Mouse (Mus musculus) neural tube, embryonic 11.5 days (tissue): ENCODE data around the gene Fbxw4. TPM values are rescaled to one million over a fixed set of nuclear protein-coding genes. Genes with fewer than 3 reads are reported as not detected.

Experiments used
- ATAC-seq: fragments of 200-750 bp; cut with Nextera tagmentation; 2 replicates; pipeline ENCODE4 v1.8.0; 2017; ENCODE audit warnings: moderate number of reproducible peaks, mild to moderate bottlenecking, moderate TSS enrichment, moderate library complexity; ENCODE audit not compliant: insufficient read depth, low FRiP score, low TSS enrichment
- DNase-seq: peaks from one replicate; pipeline ENCODE4 v3.0.0-alpha.2; 2015; ENCODE audit warnings: low spot score
- H3K27ac ChIP-seq: fragments of 300-500 bp; sonication (generic); 2 replicates; pipeline ENCODE4 v1.5.1; 2014; ENCODE audit warnings: low read depth, mild to moderate bottlenecking, low read length
- H3K27me3 ChIP-seq: fragments of 300-500 bp; sonication (generic); 2 replicates; pipeline ENCODE4 v1.6.1; 2014; ENCODE audit warnings: mild to moderate bottlenecking, low read length, mixed read lengths; ENCODE audit not compliant: control insufficient read depth, insufficient read depth
- H3K36me3 ChIP-seq: fragments of 300-500 bp; sonication (generic); 2 replicates; pipeline ENCODE4 v1.6.1; 2014; ENCODE audit warnings: mild to moderate bottlenecking, low read length, moderate library complexity, mixed read lengths; ENCODE audit not compliant: control insufficient read depth, insufficient read depth
- H3K4me1 ChIP-seq: fragments of 300-500 bp; sonication (generic); 2 replicates; pipeline ENCODE4 v1.6.1; 2014; ENCODE audit warnings: low read length, mixed read lengths; ENCODE audit not compliant: control insufficient read depth, insufficient read depth
- H3K4me2 ChIP-seq: fragments of 300-500 bp; sonication (generic); 2 replicates; pipeline ENCODE4 v1.6.1; 2014; ENCODE audit warnings: low read depth, mild to moderate bottlenecking, moderate library complexity
- H3K4me3 ChIP-seq: fragments of 300-500 bp; sonication (generic); 2 replicates; pipeline ENCODE4 v1.5.1; 2014; ENCODE audit warnings: low read depth, low read length
- H3K9ac ChIP-seq: fragments of 300-500 bp; sonication (generic); 2 replicates; pipeline ENCODE4 v1.6.1; 2014; ENCODE audit warnings: mild to moderate bottlenecking, low read length
- H3K9me3 ChIP-seq: fragments of 300-500 bp; sonication (generic); 2 replicates; pipeline ENCODE4 v1.6.1; 2016; ENCODE audit warnings: low read length; ENCODE audit not compliant: control insufficient read depth
- WGBS: fragments of 180-500 bp; shearing (Covaris S2); extraction: QIAGEN DNeasy Blood & Tissue Kit; methylation state at CpG from one replicate; pipeline ENCODE4 v1.1.7; 2014; 5-methylcytosine and 5-hydroxymethylcytosine counted together
- polyA plus RNA-seq: library from polyadenylated mRNA; unstranded; fragments of >200 nt; fragmentation: Nextera tagmentation; extraction: Ambion mirVana; gene quantifications from 2 replicates; pipeline ENCODE4 v1.2.1, GENCODE M21; 2014

The Fbxw4 gene
- polyA plus RNA-seq, 1 experiment from 2014 or later = 4.4 TPM

DNA sequence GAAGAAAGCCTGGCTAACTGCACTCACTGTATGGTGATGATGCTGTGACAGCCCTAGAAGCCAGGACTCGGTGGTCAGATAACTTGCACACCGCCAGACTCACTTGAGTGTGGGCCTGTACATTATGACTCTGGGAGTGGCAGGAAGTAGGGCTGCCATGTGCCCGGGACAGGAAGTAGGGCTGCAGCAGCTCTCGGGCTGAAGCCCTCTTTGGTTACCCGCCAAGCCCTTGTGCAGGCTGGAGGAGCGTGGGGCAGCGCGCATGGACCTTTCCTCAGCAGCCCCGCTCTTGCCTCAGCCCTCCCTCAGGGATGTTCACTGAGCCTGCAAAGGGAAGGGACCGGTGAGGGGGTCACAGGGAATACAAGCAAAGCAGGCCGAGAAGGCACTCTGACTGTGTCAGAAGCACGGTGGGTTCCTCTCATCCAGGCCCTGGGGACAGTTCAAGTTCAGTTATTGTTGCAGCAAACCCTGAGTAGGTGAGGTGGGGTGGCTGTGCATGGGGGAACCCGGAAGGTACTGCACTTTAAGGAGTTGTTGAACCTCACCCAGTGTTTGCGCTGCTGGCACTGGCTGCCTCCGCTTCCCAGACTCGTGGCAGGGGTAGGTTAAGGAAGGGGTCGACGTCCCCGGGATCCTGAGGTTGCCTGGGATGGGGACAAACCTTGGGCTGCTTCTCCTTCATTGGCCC lies 85.0 kb downstream of the Fbxw4 start:
- WGBS = 62% methylated on average over 19 of the region's 19 CpGs
- Histone ChIP-seq H3K27ac (no peak overlapping the region), H3K27me3 (no peaks in the 10 kb centered on the region), H3K4me3 (no peak overlapping the region), H3K9ac (no peak overlapping the region), H3K4me2 (no peak overlapping the region), H3K4me1 (peaks cover 5% of the 10 kb centered on the region), H3K36me3 (peaks cover 2% of the 10 kb centered on the region; the same call in 1 of the 2 replicates), H3K9me3 (no peaks in the 10 kb centered on the region)
- DNase-seq (no peak), ATAC-seq (no peak)

DNA sequence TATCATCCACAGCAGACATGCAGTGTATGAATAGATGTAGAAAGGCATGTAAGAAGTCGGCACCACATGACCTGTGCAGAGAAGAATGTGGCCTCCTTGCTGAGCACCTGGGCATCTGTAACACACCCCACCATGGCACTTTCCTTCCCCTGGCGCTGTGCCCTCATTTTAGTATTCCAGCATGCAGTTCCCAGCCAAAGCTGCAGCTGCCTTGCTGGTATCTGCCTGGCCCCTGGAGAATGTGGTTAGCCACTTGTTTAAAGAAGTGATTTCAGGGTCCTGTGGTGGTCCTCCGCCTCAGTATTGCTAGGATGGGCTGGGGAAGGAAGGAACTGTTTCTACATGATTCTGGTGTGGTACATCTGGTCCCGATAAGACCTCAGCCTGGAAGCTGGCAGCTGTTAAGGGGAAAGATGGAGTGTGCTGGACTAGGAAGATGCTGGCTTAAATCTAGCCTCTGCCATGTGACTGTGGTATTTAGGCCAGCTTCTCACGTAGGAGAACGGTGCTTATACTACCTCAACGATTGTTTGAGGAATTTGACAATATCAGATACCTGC lies 85.7 kb downstream of the Fbxw4 start:
- WGBS = 79% methylated on average over 7 of the region's 7 CpGs
- Histone ChIP-seq H3K27ac (no peak overlapping the region), H3K4me1 (peaks cover 5% of the 10 kb centered on the region; the same call in 1 of the 2 replicates), H3K9me3 (no peaks in the 10 kb centered on the region), H3K4me2 (no peak overlapping the region), H3K36me3 (peaks cover 2% of the 10 kb centered on the region; the same call in 1 of the 2 replicates), H3K27me3 (no peaks in the 10 kb centered on the region), H3K9ac (no peak overlapping the region), H3K4me3 (no peak overlapping the region)
- ATAC-seq (no peak), DNase-seq (no peak)

- peaks cover 2% of the 10 kb centered on the region; the same call in 1 of the 2 replicates for H3K36me3 ChIP-seq
- H3K9me3 ChIP-seq = no peaks in the 10 kb centered on the region
- no peak overlapping the region for H3K4me3 ChIP-seq
- no peak overlapping the region for H3K4me2 ChIP-seq
- no peak for ATAC-seq
- 32% methylated on average over 6 of the region's 6 CpGs for WGBS
- peaks cover 5% of the 10 kb centered on the region; the same call in 1 of the 2 replicates for H3K4me1 ChIP-seq
- H3K9ac ChIP-seq = no peak overlapping the region
- DNase-seq = peak; percentile 73
- no peaks in the 10 kb centered on the region for H3K27me3 ChIP-seq
- H3K27ac ChIP-seq = no peak overlapping the region
Measured at GRCm38 (mm10) chr19:45573861-45574267, 86.2 kb downstream of the Fbxw4 start.

- H3K4me2 ChIP-seq = no peak overlapping the region
- no peak for ATAC-seq
- no peaks in the 10 kb centered on the region for H3K9me3 ChIP-seq
- no peak for DNase-seq
- no peak overlapping the region for H3K27ac ChIP-seq
- no peak overlapping the region for H3K9ac ChIP-seq
- H3K27me3 ChIP-seq = no peaks in the 10 kb centered on the region
- H3K36me3 ChIP-seq = peaks cover 2% of the 10 kb centered on the region; the same call in 1 of the 2 replicates
- H3K4me3 ChIP-seq = no peak overlapping the region
- 82% methylated on average over 6 of the region's 6 CpGs for WGBS
- H3K4me1 ChIP-seq = peaks cover 5% of the 10 kb centered on the region; the same call in 1 of the 2 replicates
Measured at GRCm38 (mm10) chr19:45573033-45573432, 87.1 kb downstream of the Fbxw4 start.

GRCm38 (mm10) chr19:45567367-45567766 lies 92.7 kb downstream of the Fbxw4 start:
- no peaks in the 10 kb centered on the region for H3K9me3 ChIP-seq
- ATAC-seq (no peak), DNase-seq (no peak)
- H3K4me1 ChIP-seq = 0 out of 2 replicates have a peak, but pooled peaks cover 3% of the 10 kb centered on the region
- no peak overlapping the region for H3K4me2 ChIP-seq
- H3K36me3 ChIP-seq = 0 out of 2 replicates have a peak, but pooled peaks cover 2% of the 10 kb centered on the region
- no peak overlapping the region for H3K4me3 ChIP-seq
- no peaks in the 10 kb centered on the region for H3K27me3 ChIP-seq
- no peak overlapping the region for H3K9ac ChIP-seq
- WGBS = 40% methylated on average over 14 of the region's 14 CpGs
- no peak overlapping the region for H3K27ac ChIP-seq

DNA sequence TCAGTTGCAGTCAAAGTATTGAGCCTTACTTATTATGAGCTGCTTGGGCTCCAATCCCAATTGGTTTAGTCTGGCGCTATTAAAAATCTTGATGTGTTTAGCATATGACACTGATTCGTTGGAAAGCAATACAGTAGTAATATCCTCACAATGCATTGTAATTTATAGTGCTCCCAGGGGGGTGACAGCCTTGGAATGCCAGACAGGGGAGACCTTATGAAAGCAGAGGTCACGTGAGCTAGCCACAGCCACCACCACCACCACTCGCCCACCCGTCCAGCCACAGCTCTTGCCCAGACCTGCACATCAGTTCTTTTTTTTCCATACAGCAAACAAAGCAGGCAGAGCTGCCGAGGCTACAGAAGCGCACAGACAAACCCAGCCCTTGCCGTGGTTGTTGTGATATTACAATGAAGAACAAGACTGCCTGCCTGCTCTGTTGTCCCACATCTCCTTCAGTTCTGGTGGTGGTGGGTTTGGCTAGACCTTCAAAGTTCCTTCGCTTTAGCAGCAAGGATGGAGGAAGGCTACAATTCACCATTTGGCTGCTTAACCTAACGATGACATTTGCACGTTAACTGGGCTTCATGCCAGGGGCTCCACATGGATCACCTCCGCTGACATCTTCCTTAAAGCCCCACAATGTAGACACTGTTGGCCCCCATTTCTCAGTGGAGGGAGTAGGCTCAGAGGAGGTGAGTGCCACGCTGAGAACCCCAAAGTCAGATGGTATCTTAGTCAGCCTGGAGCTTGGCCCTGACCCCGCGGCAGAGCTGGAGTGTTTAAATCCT lies 94.0 kb downstream of the Fbxw4 start:
- H3K9ac ChIP-seq = no peak overlapping the region
- H3K27ac ChIP-seq = no peak overlapping the region
- H3K9me3 ChIP-seq = no peaks in the 10 kb centered on the region
- no peak overlapping the region for H3K4me3 ChIP-seq
- DNase-seq = no peak
- H3K4me1 ChIP-seq = 0 out of 2 replicates have a peak, but pooled peaks cover 3% of the 10 kb centered on the region
- H3K4me2 ChIP-seq = no peak overlapping the region
- 57% methylated on average over 15 of the region's 15 CpGs for WGBS
- no peak for ATAC-seq
- no peaks in the 10 kb centered on the region for H3K27me3 ChIP-seq
- no peaks in the 10 kb centered on the region for H3K36me3 ChIP-seq

DNA sequence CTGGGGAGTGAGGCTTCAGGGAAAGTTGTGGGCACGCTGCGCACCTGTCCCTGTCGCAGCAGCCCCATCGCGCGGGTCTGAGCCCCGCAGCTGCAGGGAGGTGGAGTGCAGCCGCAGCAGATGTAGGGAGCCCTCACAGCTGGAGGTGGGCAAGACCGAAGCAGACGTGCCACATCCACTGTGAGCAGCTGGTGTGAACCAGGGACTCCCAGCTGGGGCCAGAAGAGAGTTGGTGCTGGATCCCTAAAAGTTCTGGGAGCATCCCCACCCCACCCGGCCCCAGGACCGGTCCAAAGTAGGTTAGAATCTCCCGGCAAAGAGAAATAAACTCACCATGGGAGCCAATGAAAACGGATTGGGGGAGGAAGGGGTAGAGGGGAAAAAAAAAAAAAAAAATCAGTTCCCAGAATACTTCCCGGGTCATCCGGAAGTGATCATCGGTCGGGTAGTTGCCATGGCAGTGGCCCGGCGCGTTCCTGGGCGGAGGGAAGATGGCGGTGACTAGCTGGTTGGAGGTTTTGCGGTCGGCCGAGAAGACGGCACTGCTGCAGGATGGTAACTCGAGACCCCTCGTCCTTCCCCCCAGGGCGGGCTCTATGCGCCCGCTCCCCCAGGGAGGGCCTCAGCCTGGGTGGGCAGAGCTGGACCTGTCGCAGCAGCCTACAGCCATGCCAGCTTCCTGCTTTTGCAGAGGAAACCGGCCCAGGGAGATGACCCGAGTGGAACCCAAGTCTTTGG lies 99.8 kb downstream of the Fbxw4 start, which contains the start of the genes Poll and Gm17018:
TSS of gene Poll (minus strand) at position 379 of the 738 bp plus-strand sequence.
TSS of gene Gm17018 (plus strand) at position 463 of the 738 bp plus-strand sequence.
- H3K27ac ChIP-seq = peak within 1 kb of the TSS; percentile 67; the same call in 1 of the 2 replicates
- peaks cover 4% of the 10 kb centered on the region; the same call in 1 of the 2 replicates for H3K36me3 ChIP-seq
- under 1% methylated on average over 35 of the region's 35 CpGs for WGBS
- H3K9ac ChIP-seq = peak within 1 kb of the TSS; percentile 78
- H3K4me1 ChIP-seq = peaks cover 4% of the 10 kb centered on the region; the same call in 1 of the 2 replicates
- peak; percentile 82 for DNase-seq
- H3K27me3 ChIP-seq = no peaks in the 10 kb centered on the region
- peak within 1 kb of the TSS; percentile 97 for H3K4me2 ChIP-seq
- peak; percentile 78 for ATAC-seq
- no peaks in the 10 kb centered on the region for H3K9me3 ChIP-seq
- peak within 1 kb of the TSS; percentile 71 for H3K4me3 ChIP-seq

- H3K9me3 ChIP-seq = no peaks in the 10 kb centered on the region
- H3K27me3 ChIP-seq = no peaks in the 10 kb centered on the region
- ATAC-seq (no peak), DNase-seq (no peak)
- WGBS = 91% methylated on average over 11 of the region's 11 CpGs
- H3K4me1 ChIP-seq = peaks cover 3% of the 10 kb centered on the region; the same call in 1 of the 2 replicates
- no peak overlapping the region for H3K27ac ChIP-seq
- no peak overlapping the region for H3K4me2 ChIP-seq
- no peak overlapping the region for H3K9ac ChIP-seq
- H3K36me3 ChIP-seq = peaks cover 13% of the 10 kb centered on the region
- no peak overlapping the region for H3K4me3 ChIP-seq
Measured at GRCm38 (mm10) chr19:45554136-45554535, 106.0 kb downstream of the Fbxw4 start.
